Mouse (Mus musculus) stomach, embryonic 14.5 days (tissue): ENCODE measurements around the gene Tcf25. TPM values are rescaled to one million over a fixed set of nuclear protein-coding genes. Genes with fewer than 3 reads are reported as not detected.

ENCODE experiments used
- ATAC-seq: fragments of 200-750 bp; cut with Nextera tagmentation; 2 replicates; pipeline ENCODE4 v1.8.0; 2017; ENCODE audit warnings: low read depth, moderate TSS enrichment; ENCODE audit not compliant: insufficient number of reproducible peaks, insufficient read depth, low FRiP score
- H3K27ac ChIP-seq: fragments of 300-500 bp; sonication (generic); 2 replicates; pipeline ENCODE4 v1.5.1; 2014; ENCODE audit warnings: mild to moderate bottlenecking, low read length, moderate library complexity, mixed read lengths
- H3K27me3 ChIP-seq: fragments of 300-500 bp; sonication (generic); 2 replicates; pipeline ENCODE4 v1.6.1; 2014; ENCODE audit warnings: low read length, control low read depth, mixed read lengths; ENCODE audit not compliant: control insufficient read depth, insufficient read depth
- H3K36me3 ChIP-seq: fragments of 300-500 bp; sonication (generic); 2 replicates; pipeline ENCODE4 v1.6.1; 2014; ENCODE audit warnings: mild to moderate bottlenecking, control low read depth, low read length, moderate library complexity, mixed read lengths; ENCODE audit not compliant: control insufficient read depth, insufficient read depth
- H3K4me1 ChIP-seq: fragments of 300-500 bp; sonication (generic); 2 replicates; pipeline ENCODE4 v1.6.1; 2014; ENCODE audit warnings: low read length, control low read depth, mixed read lengths; ENCODE audit not compliant: control insufficient read depth, insufficient read depth
- H3K4me2 ChIP-seq: fragments of 300-500 bp; sonication (generic); replicated peaks from 2 replicates; pipeline ENCODE4 v1.6.1; 2014; ENCODE audit warnings: low read depth, low read length, control low read depth
- H3K4me3 ChIP-seq: fragments of 300-500 bp; sonication (generic); 2 replicates; pipeline ENCODE4 v1.5.1; 2014; ENCODE audit warnings: low read depth, low read length, control low read depth
- H3K9ac ChIP-seq: fragments of 300-500 bp; sonication (generic); replicated peaks from 2 replicates; pipeline ENCODE4 v1.6.1; 2014; ENCODE audit warnings: low read depth, mild to moderate bottlenecking, control low read depth, low read length, moderate library complexity, mixed read lengths
- H3K9me3 ChIP-seq: fragments of 300-500 bp; sonication (generic); 2 replicates; pipeline ENCODE4 v1.6.1; 2016; ENCODE audit warnings: low read depth, low read length, control low read depth; ENCODE audit not compliant: control insufficient read depth
- WGBS: fragments of 180-500 bp; shearing (Covaris S2); extraction: QIAGEN DNeasy Blood & Tissue Kit; methylation state at CpG from one replicate; pipeline ENCODE4 v1.1.7; 2014; 5-methylcytosine and 5-hydroxymethylcytosine counted together
- polyA plus RNA-seq: library from polyadenylated mRNA; unstranded; fragments of >200 nt; fragmentation: Nextera tagmentation; extraction: Ambion mirVana; gene quantifications from 2 replicates; pipeline ENCODE4 v1.2.1, GENCODE M21; 2014

Gene Tcf25
- polyA plus RNA-seq, 1 experiment from 2014 or later = 177 TPM

GRCm38 (mm10) chr8:123415967-123416943 lies 42.7 kb downstream of the Tcf25 start:
- H3K4me3 ChIP-seq = no peak overlapping the region
- no peaks in the 10 kb centered on the region for H3K9me3 ChIP-seq
- H3K4me1 ChIP-seq = no peaks in the 10 kb centered on the region
- H3K27ac ChIP-seq = no peak overlapping the region
- no peak overlapping the region for H3K4me2 ChIP-seq
- ATAC-seq = no peak
- peaks cover 29% of the 10 kb centered on the region for H3K27me3 ChIP-seq
- no peaks in the 10 kb centered on the region for H3K36me3 ChIP-seq
- H3K9ac ChIP-seq = no peak overlapping the region
- WGBS = 76% methylated on average over 8 of the region's 8 CpGs

- no peak overlapping the region for H3K4me3 ChIP-seq
- H3K9me3 ChIP-seq = no peaks in the 10 kb centered on the region
- H3K27me3 ChIP-seq = peaks cover 22% of the 10 kb centered on the region
- no peak overlapping the region for H3K4me2 ChIP-seq
- no peaks in the 10 kb centered on the region for H3K4me1 ChIP-seq
- no peak overlapping the region for H3K27ac ChIP-seq
- WGBS = 77% methylated on average over 8 of the region's 8 CpGs
- no peak for ATAC-seq
- no peak overlapping the region for H3K9ac ChIP-seq
- H3K36me3 ChIP-seq = no peaks in the 10 kb centered on the region
Measured at GRCm38 (mm10) chr8:123416944-123417555, 43.5 kb downstream of the Tcf25 start.

- WGBS = 92% methylated on average over 4 of the region's 4 CpGs
- no peak overlapping the region for H3K4me2 ChIP-seq
- H3K4me3 ChIP-seq = no peak overlapping the region
- H3K27ac ChIP-seq = no peak overlapping the region
- H3K9ac ChIP-seq = no peak overlapping the region
- no peak for ATAC-seq
- H3K27me3 ChIP-seq = no peaks in the 10 kb centered on the region
- no peaks in the 10 kb centered on the region for H3K9me3 ChIP-seq
- H3K36me3 ChIP-seq = no peaks in the 10 kb centered on the region
- H3K4me1 ChIP-seq = no peaks in the 10 kb centered on the region
Measured at GRCm38 (mm10) chr8:123419711-123420110, 46.2 kb downstream of the Tcf25 start.

- Histone ChIP-seq H3K36me3 (no peaks in the 10 kb centered on the region), H3K9me3 (no peaks in the 10 kb centered on the region), H3K4me3 (no peak overlapping the region), H3K27me3 (no peaks in the 10 kb centered on the region), H3K4me2 (no peak overlapping the region), H3K27ac (no peak overlapping the region), H3K9ac (no peak overlapping the region), H3K4me1 (no peaks in the 10 kb centered on the region)
- peak; percentile 46; the same call in 1 of the 2 replicates for ATAC-seq
- 91% methylated on average over 34 of the region's 34 CpGs for WGBS
Measured at GRCm38 (mm10) chr8:123420525-123421281, 47.1 kb downstream of the Tcf25 start.

GRCm38 (mm10) chr8:123421325-123421724 lies 47.8 kb downstream of the Tcf25 start:
- WGBS = 85% methylated on average over 19 of the region's 19 CpGs

GRCm38 (mm10) chr8:123422056-123422780 lies 48.7 kb downstream of the Tcf25 start:
- H3K4me1 ChIP-seq = no peaks in the 10 kb centered on the region

More at GRCm38 (mm10) chr8:123421325-123421724, 47.8 kb downstream of the Tcf25 start:
- no peaks in the 10 kb centered on the region for H3K27me3 ChIP-seq
- H3K27ac ChIP-seq = no peak overlapping the region
- no peak overlapping the region for H3K4me2 ChIP-seq
- H3K9ac ChIP-seq = no peak overlapping the region
- H3K4me1 ChIP-seq = no peaks in the 10 kb centered on the region
- H3K9me3 ChIP-seq = 0 out of 2 replicates have a peak, but pooled peaks cover 2% of the 10 kb centered on the region
- H3K36me3 ChIP-seq = no peaks in the 10 kb centered on the region
- H3K4me3 ChIP-seq = no peak overlapping the region
- no peak for ATAC-seq

GRCm38 (mm10) chr8:123422781-123423159 lies 49.2 kb downstream of the Tcf25 start:
- Histone ChIP-seq H3K4me2 (no peak overlapping the region), H3K27ac (no peak overlapping the region), H3K36me3 (no peaks in the 10 kb centered on the region), H3K4me1 (no peaks in the 10 kb centered on the region), H3K9ac (no peak overlapping the region), H3K4me3 (no peak overlapping the region), H3K9me3 (peaks cover 16% of the 10 kb centered on the region; the same call in 1 of the 2 replicates), H3K27me3 (no peaks in the 10 kb centered on the region)
- no peak for ATAC-seq
- WGBS = 19% methylated on average over 3 of the region's 3 CpGs

More at GRCm38 (mm10) chr8:123422056-123422780, 48.7 kb downstream of the Tcf25 start:
- H3K9ac ChIP-seq = no peak overlapping the region
- no peak overlapping the region for H3K27ac ChIP-seq
- no peaks in the 10 kb centered on the region for H3K36me3 ChIP-seq
- peaks cover 11% of the 10 kb centered on the region; the same call in 1 of the 2 replicates for H3K9me3 ChIP-seq
- peak overlapping the region; percentile 23 for H3K4me2 ChIP-seq
- ATAC-seq = no peak
- peak overlapping the region; percentile 16 for H3K4me3 ChIP-seq
- WGBS = 9% methylated on average over 17 of the region's 17 CpGs
- no peaks in the 10 kb centered on the region for H3K27me3 ChIP-seq
